Mouse (Mus musculus): ENCODE measurements at regions not wholly inside any gene's neighbourhood (a gene's known extent, or its start where the extent isn't known, plus 50 kb on each side); places are given as distances from the start of the nearest gene placed in this dataset.

DNA sequence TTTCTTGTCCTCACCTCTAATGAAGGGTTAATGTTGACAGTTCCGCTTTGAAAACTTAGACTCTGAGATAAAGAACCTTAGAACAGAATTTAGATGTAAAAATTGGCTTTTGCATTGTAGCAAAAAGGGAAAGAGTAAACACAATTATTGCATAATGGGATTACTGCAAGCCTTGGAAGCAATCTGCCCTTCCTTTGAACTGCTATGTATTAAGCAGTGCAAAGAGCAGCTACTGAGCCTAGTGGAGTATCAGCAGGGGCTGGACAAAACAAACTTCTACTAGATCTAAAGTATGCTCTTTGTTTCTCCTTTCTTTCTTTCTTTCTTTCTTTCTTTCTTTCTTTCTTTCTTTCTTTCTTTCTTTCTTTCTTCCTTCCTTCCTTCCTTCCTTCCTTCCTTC, 434.9 kb downstream of the Serpinb8 start:
- Histone ChIP-seq H3K9ac (ENCODE audit: low read depth, poor library complexity, severe bottlenecking) (no peak overlapping the region), H3K36me3 (ENCODE audit: control insufficient read depth, insufficient read depth, low read length, poor library complexity, severe bottlenecking) (no peaks in the 10 kb centered on the region), H3K4me3 (ENCODE audit: low read depth, low read length) (no peak overlapping the region), H3K9me3 (replicated peaks; ENCODE audit: control insufficient read depth, insufficient read depth, low read length, poor library complexity, severe bottlenecking) (peaks cover 3% of the 10 kb centered on the region; the same call in 1 of the 2 replicates), H3K27me3 (ENCODE audit: control insufficient read depth, insufficient read depth, low read length, poor library complexity, severe bottlenecking) (no peaks in the 10 kb centered on the region), H3K27ac (ENCODE audit: insufficient read depth, low read length) (no peak overlapping the region), H3K4me1 (ENCODE audit: control insufficient read depth, insufficient read depth, low read length) (no peaks in the 10 kb centered on the region)
- TF ChIP-seq EP300 (IDR thresholded peaks at IDR 0.05; ENCODE audit: insufficient read depth, low read depth, low read length), result no peak
- TF ChIP-seq POLR2A (IDR thresholded peaks at IDR 0.05; ENCODE audit: insufficient read depth, low read length), result no peak
- TF ChIP-seq CTCF (IDR thresholded peaks at IDR 0.05; ENCODE audit: low read depth, low read length), result no peak

DNA sequence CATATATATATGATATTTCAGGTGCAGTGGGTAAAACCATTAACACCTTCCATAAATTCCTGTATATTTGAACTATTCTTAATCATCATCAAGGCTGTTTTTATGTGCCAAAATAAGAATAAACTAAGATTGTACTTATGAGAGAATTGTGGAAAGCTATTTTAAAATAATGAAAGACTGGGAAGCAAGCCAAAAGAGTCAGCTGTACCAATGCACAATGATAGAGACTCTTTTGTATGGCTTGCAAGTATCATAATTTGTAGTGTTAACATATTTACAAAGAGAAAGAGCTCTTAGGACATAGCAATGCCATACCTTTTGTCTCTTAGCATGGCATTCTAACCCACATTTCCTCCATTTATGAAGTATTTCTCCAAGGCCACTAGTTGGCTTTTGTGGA, 436.7 kb downstream of the Serpinb8 start:
- H3K27me3 ChIP-seq (ENCODE audit: control insufficient read depth, insufficient read depth, low read length, poor library complexity, severe bottlenecking), result no peaks in the 10 kb centered on the region
- H3K9ac ChIP-seq (ENCODE audit: low read depth, poor library complexity, severe bottlenecking), result no peak overlapping the region
- H3K4me1 ChIP-seq (ENCODE audit: control insufficient read depth, insufficient read depth, low read length), result no peaks in the 10 kb centered on the region
- TF ChIP-seq CTCF (IDR thresholded peaks at IDR 0.05; ENCODE audit: low read depth, low read length) (no peak), POLR2A (IDR thresholded peaks at IDR 0.05; ENCODE audit: insufficient read depth, low read length) (no peak), EP300 (IDR thresholded peaks at IDR 0.05; ENCODE audit: insufficient read depth, low read depth, low read length) (no peak)
- H3K4me3 ChIP-seq (ENCODE audit: low read depth, low read length), result no peak overlapping the region
- peaks cover 3% of the 10 kb centered on the region; the same call in 1 of the 2 replicates for H3K9me3 ChIP-seq (replicated peaks; ENCODE audit: control insufficient read depth, insufficient read depth, low read length, poor library complexity, severe bottlenecking)
- H3K36me3 ChIP-seq (ENCODE audit: control insufficient read depth, insufficient read depth, low read length, poor library complexity, severe bottlenecking), result no peaks in the 10 kb centered on the region
- no peak overlapping the region for H3K27ac ChIP-seq (ENCODE audit: insufficient read depth, low read length)

DNA sequence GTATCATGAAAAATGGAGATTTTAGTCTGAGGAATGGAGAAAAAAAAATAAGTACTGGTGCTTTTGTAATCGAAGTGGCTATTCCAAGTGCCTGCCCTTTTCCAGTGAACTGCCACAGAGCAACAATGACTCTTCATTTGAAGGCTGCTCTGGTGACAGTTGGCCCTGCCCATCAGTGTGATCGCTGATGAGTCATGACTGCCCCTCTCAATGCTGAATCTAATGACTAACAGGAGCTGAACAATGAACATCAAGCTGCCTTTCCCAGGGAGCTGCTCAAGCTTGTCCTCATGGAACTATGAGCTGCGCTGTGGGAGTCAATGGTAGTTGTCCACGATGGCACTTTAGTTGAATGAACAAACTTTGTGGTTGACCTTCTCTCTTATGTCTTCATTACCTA, 456.4 kb downstream of the Serpinb8 start:
- Histone ChIP-seq H3K27me3 (ENCODE audit: control insufficient read depth, insufficient read depth, low read length, poor library complexity, severe bottlenecking) (no peaks in the 10 kb centered on the region), H3K4me3 (ENCODE audit: low read depth, low read length) (no peak overlapping the region), H3K4me1 (ENCODE audit: control insufficient read depth, insufficient read depth, low read length) (no peaks in the 10 kb centered on the region), H3K9me3 (replicated peaks; ENCODE audit: control insufficient read depth, insufficient read depth, low read length, poor library complexity, severe bottlenecking) (no peaks in the 10 kb centered on the region; the same call in none of the 2 replicates), H3K27ac (ENCODE audit: insufficient read depth, low read length) (no peak overlapping the region), H3K36me3 (ENCODE audit: control insufficient read depth, insufficient read depth, low read length, poor library complexity, severe bottlenecking) (no peaks in the 10 kb centered on the region), H3K9ac (ENCODE audit: low read depth, poor library complexity, severe bottlenecking) (no peak overlapping the region)
- TF ChIP-seq POLR2A (IDR thresholded peaks at IDR 0.05; ENCODE audit: insufficient read depth, low read length), result no peak
- no peak for TF ChIP-seq CTCF (IDR thresholded peaks at IDR 0.05; ENCODE audit: low read depth, low read length)
- no peak for TF ChIP-seq EP300 (IDR thresholded peaks at IDR 0.05; ENCODE audit: insufficient read depth, low read depth, low read length)

DNA sequence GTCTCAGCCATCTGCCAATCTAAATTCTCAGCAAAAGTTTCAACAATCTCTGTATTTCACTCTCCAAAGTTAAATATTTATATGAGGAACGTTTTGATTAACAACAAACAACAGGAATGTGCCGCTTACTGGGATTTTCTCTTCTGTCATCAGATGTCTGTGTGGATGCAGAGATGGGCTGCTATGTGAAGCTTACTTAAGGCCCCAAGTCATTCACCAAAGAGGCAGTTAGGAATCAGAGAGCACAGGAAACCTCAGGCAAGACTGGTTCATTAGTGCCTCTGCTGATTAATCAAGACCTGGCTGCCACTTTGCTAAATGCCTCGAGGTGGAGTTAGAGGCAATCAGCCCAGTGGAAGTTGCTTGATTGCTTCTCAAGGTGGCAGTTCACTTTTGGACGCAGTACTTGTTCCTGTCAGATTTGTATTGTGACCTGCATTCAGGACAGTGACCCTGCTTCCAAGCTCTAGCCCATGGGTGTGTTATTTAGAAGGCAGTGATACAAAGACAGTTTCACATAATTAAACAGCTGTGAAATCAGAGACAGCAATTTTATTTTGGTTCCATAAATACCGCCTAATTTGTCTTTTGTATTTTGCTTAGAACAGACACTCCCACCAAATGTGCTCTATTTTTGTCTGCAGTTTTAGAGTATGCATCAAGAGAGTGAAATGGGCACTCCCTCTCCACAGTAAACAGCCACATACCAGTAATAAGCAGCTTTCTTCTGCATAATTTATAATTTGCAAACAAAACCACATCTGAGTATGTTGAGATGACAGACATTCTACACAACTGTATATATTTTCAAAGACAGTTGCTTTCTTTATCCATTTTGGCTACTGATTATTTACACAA, 457.3 kb downstream of the Serpinb8 start:
- TF ChIP-seq EP300 (IDR thresholded peaks at IDR 0.05; ENCODE audit: insufficient read depth, low read depth, low read length) (no peak), CTCF (IDR thresholded peaks at IDR 0.05; ENCODE audit: low read depth, low read length) (no peak), POLR2A (IDR thresholded peaks at IDR 0.05; ENCODE audit: insufficient read depth, low read length) (no peak)
- no peaks in the 10 kb centered on the region for H3K36me3 ChIP-seq (ENCODE audit: control insufficient read depth, insufficient read depth, low read length, poor library complexity, severe bottlenecking)
- H3K27ac ChIP-seq (ENCODE audit: insufficient read depth, low read length), result no peak overlapping the region
- H3K9me3 ChIP-seq (replicated peaks; ENCODE audit: control insufficient read depth, insufficient read depth, low read length, poor library complexity, severe bottlenecking), result no peaks in the 10 kb centered on the region; the same call in none of the 2 replicates
- no peaks in the 10 kb centered on the region for H3K4me1 ChIP-seq (ENCODE audit: control insufficient read depth, insufficient read depth, low read length)
- H3K4me3 ChIP-seq (ENCODE audit: low read depth, low read length), result no peak overlapping the region
- H3K9ac ChIP-seq (ENCODE audit: low read depth, poor library complexity, severe bottlenecking), result no peak overlapping the region
- no peaks in the 10 kb centered on the region for H3K27me3 ChIP-seq (ENCODE audit: control insufficient read depth, insufficient read depth, low read length, poor library complexity, severe bottlenecking)

DNA sequence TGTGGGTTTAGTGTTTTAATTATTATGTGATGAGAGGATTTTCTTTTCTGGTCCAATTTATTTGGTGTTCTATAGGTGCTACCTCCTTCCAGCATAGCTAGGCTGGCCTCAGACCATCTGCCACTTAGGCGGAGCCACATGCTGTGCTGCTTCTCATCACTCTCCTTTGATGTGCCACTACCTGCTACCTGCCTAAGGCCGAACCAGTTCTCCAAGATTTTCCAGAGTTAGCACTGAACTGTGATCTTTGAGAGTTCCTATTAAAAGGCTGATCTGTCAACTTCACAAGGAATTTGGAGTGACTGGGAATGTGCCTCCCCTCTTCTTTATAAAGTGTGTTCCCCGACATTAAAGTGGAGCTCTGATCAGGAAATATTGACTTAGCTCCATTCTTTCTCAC, 504.8 kb downstream of the Serpinb8 start:
- Histone ChIP-seq H3K27me3 (ENCODE audit: control insufficient read depth, insufficient read depth, low read length, poor library complexity, severe bottlenecking) (no peaks in the 10 kb centered on the region), H3K4me3 (ENCODE audit: low read depth, low read length) (no peak overlapping the region), H3K4me1 (ENCODE audit: control insufficient read depth, insufficient read depth, low read length) (no peaks in the 10 kb centered on the region), H3K27ac (ENCODE audit: insufficient read depth, low read length) (no peak overlapping the region), H3K36me3 (ENCODE audit: control insufficient read depth, insufficient read depth, low read length, poor library complexity, severe bottlenecking) (no peaks in the 10 kb centered on the region), H3K9ac (ENCODE audit: low read depth, poor library complexity, severe bottlenecking) (no peak overlapping the region), H3K9me3 (replicated peaks; ENCODE audit: control insufficient read depth, insufficient read depth, low read length, poor library complexity, severe bottlenecking) (no peaks in the 10 kb centered on the region)
- TF ChIP-seq EP300 (IDR thresholded peaks at IDR 0.05; ENCODE audit: insufficient read depth, low read depth, low read length) (no peak), POLR2A (IDR thresholded peaks at IDR 0.05; ENCODE audit: insufficient read depth, low read length) (no peak), CTCF (IDR thresholded peaks at IDR 0.05; ENCODE audit: low read depth, low read length) (no peak)

DNA sequence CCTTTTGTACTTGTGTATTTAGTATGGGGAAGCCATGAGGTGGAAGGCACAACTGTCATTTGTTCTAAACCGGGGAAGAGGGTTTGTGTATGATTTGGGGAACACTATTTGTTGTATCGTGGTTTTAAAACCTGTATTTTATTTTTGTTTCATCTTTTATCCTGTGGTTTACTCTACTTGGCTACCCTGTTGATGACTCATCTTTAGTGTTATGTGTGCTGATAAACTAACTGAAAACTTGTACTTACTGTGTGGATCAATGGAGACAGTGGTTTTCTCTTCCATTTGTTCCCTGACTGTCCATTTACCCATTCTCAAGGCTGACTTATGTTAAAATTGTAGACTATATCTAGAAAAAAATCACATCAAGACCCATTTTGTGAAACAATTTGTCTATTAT, 512.8 kb downstream of the Serpinb8 start:
- Histone ChIP-seq H3K4me1 (ENCODE audit: control insufficient read depth, insufficient read depth, low read length) (no peaks in the 10 kb centered on the region), H3K36me3 (ENCODE audit: control insufficient read depth, insufficient read depth, low read length, poor library complexity, severe bottlenecking) (no peaks in the 10 kb centered on the region), H3K9ac (ENCODE audit: low read depth, poor library complexity, severe bottlenecking) (no peak overlapping the region), H3K27ac (ENCODE audit: insufficient read depth, low read length) (no peak overlapping the region), H3K9me3 (replicated peaks; ENCODE audit: control insufficient read depth, insufficient read depth, low read length, poor library complexity, severe bottlenecking) (no peaks in the 10 kb centered on the region), H3K27me3 (ENCODE audit: control insufficient read depth, insufficient read depth, low read length, poor library complexity, severe bottlenecking) (no peaks in the 10 kb centered on the region), H3K4me3 (ENCODE audit: low read depth, low read length) (no peak overlapping the region)
- TF ChIP-seq EP300 (IDR thresholded peaks at IDR 0.05; ENCODE audit: insufficient read depth, low read depth, low read length), result no peak
- no peak for TF ChIP-seq CTCF (IDR thresholded peaks at IDR 0.05; ENCODE audit: low read depth, low read length)
- no peak for TF ChIP-seq POLR2A (IDR thresholded peaks at IDR 0.05; ENCODE audit: insufficient read depth, low read length)

Data from ES-Bruce4 (cell line).